Mouse (Mus musculus) adrenal gland, postnatal 4 days (tissue): ENCODE measurements around the gene Spata25. TPM values are rescaled to one million over a fixed set of nuclear protein-coding genes. Genes with fewer than 3 reads are reported as not detected.
"Not testable (repeated sequence)": the region's sequence is repeated elsewhere in the genome, so short reads cannot be mapped to it uniquely, and the experiment has no call there.

Source experiments
- DNase-seq, 2 experiments: peaks; one replicate each; pipeline ENCODE4 v3.0.0; 2021 to 2022; ENCODE audit warnings: low spot score in 2 of 2, mixed read lengths in 2 of 2
- total RNA-seq, 2 experiments: library from RNA; stranded (reverse); gene quantifications; 2 replicates each; pipeline ENCODE4 v1.2.3; 2021

The Spata25 gene
- total RNA-seq, 2 experiments from 2014 or later, result 0.76 to 1.7 TPM

- DNase-seq, result no peak
Measured at GRCm38 (mm10) chr2:164805332-164805718, 23.0 kb downstream of the Spata25 start.

GRCm38 (mm10) chr2:164804533-164805331, 23.6 kb downstream of the Spata25 start, which contains the start of the genes Acot8 and Zswim3:
Gene Acot8 (minus strand): TSS chr2:164804882.
Gene Zswim3 (plus strand): TSS chr2:164805098.
- peak; percentile 91 to 94 for DNase-seq

GRCm38 (mm10) chr2:164803921-164804313, 24.4 kb downstream of the Spata25 start:
- DNase-seq, result no peak

- no peak for DNase-seq
Measured at GRCm38 (mm10) chr2:164803201-164803920, 25.0 kb downstream of the Spata25 start.

- DNase-seq, result no peak
Measured at GRCm38 (mm10) chr2:164800252-164801004, 27.9 kb downstream of the Spata25 start.

GRCm38 (mm10) chr2:164798554-164798953, 29.8 kb downstream of the Spata25 start:
- DNase-seq, result not testable (repeated sequence)

- no peak for DNase-seq
Measured at GRCm38 (mm10) chr2:164795868-164796267, 32.5 kb downstream of the Spata25 start.

- peak; percentile 57 to 86 for DNase-seq
Measured at GRCm38 (mm10) chr2:164794293-164794692, 34.0 kb downstream of the Spata25 start.

GRCm38 (mm10) chr2:164793772-164794171, 34.6 kb downstream of the Spata25 start:
- DNase-seq, result no peak

GRCm38 (mm10) chr2:164793236-164793635, 35.1 kb downstream of the Spata25 start:
- DNase-seq, result peak in 1 of 2 experiments; percentile 50

- DNase-seq, result no peak
Measured at GRCm38 (mm10) chr2:164792400-164793190, 35.7 kb downstream of the Spata25 start.

GRCm38 (mm10) chr2:164791841-164792261, 36.5 kb downstream of the Spata25 start:
- no peak for DNase-seq

GRCm38 (mm10) chr2:164790451-164790850, 37.9 kb downstream of the Spata25 start:
- DNase-seq, result no peak

- DNase-seq, result no peak
Measured at GRCm38 (mm10) chr2:164788411-164788810, 39.9 kb downstream of the Spata25 start.

- no peak for DNase-seq
Measured at GRCm38 (mm10) chr2:164787779-164788178, 40.6 kb downstream of the Spata25 start.

GRCm38 (mm10) chr2:164787032-164787431, 41.3 kb downstream of the Spata25 start:
- DNase-seq, result no peak

GRCm38 (mm10) chr2:164786388-164786885, 41.9 kb downstream of the Spata25 start:
- DNase-seq, result no peak

- peak; percentile 75 for DNase-seq
Measured at GRCm38 (mm10) chr2:164785481-164786387, 42.6 kb downstream of the Spata25 start, which contains the start of gene Snx21. Gene Snx21 (plus strand): TSS chr2:164785823.

GRCm38 (mm10) chr2:164784869-164785420, 43.4 kb downstream of the Spata25 start:
- no peak for DNase-seq
